Mouse (Mus musculus) forebrain, postnatal 0 days (tissue): Measurements from ENCODE around the gene Papss1. TPM values are rescaled to one million over a fixed set of nuclear protein-coding genes. Genes with fewer than 3 reads are reported as not detected.

Experiments
- ATAC-seq: fragments of 200-750 bp; cut with Nextera tagmentation; 2 replicates; pipeline ENCODE4 v1.8.0; 2017; ENCODE audit warnings: mild to moderate bottlenecking, moderate library complexity
- DNase-seq: peaks from one replicate; pipeline ENCODE4 v3.0.0-alpha.2; 2015
- H3K27ac ChIP-seq: fragments of 300-500 bp; sonication (generic); 2 replicates; pipeline ENCODE4 v1.5.1; 2014; ENCODE audit warnings: low read depth, mild to moderate bottlenecking, antibody characterized with exemption, low read length, moderate library complexity, mixed read lengths
- H3K27me3 ChIP-seq: fragments of 300-500 bp; sonication (generic); 2 replicates; pipeline ENCODE4 v1.6.1; 2014; ENCODE audit warnings: mild to moderate bottlenecking, low read length, mixed read lengths; ENCODE audit not compliant: insufficient read depth
- H3K36me3 ChIP-seq: fragments of 300-500 bp; sonication (generic); 2 replicates; pipeline ENCODE4 v1.6.1; 2014; ENCODE audit warnings: mild to moderate bottlenecking, moderate library complexity; ENCODE audit not compliant: insufficient read depth
- H3K4me1 ChIP-seq: fragments of 300-500 bp; sonication (generic); 2 replicates; pipeline ENCODE4 v1.6.1; 2014; ENCODE audit warnings: antibody characterized with exemption; ENCODE audit not compliant: insufficient read depth
- H3K4me2 ChIP-seq: fragments of 300-500 bp; sonication (generic); 2 replicates; pipeline ENCODE4 v1.6.1; 2014; ENCODE audit warnings: low read depth, mild to moderate bottlenecking, moderate library complexity
- H3K4me3 ChIP-seq: fragments of 300-500 bp; sonication (generic); 2 replicates; pipeline ENCODE4 v1.5.1; 2014; ENCODE audit warnings: low read depth, low read length, mixed read lengths
- H3K9ac ChIP-seq: fragments of 300-500 bp; sonication (generic); 2 replicates; pipeline ENCODE4 v1.6.1; 2014; ENCODE audit warnings: mild to moderate bottlenecking
- H3K9me3 ChIP-seq: fragments of 300-500 bp; sonication (generic); 2 replicates; pipeline ENCODE4 v1.6.1; 2016; ENCODE audit warnings: low read length
- CTCF ChIP-seq: sonication (generic); IDR thresholded peaks from 2 replicates; pipeline ENCODE4 v1.5.1; 2016; ENCODE audit warnings: antibody characterized with exemption, control low read depth, low read depth
- WGBS: fragments of 180-500 bp; shearing (Covaris S2); extraction: QIAGEN DNeasy Blood & Tissue Kit; methylation state at CpG from one replicate; pipeline ENCODE4 v1.1.7; 2014; 5-methylcytosine and 5-hydroxymethylcytosine counted together
- polyA plus RNA-seq: library from polyadenylated mRNA; unstranded; fragments of >200 nt; fragmentation: Nextera tagmentation; extraction: Ambion mirVana; gene quantifications from 2 replicates; pipeline ENCODE4 v1.2.1, GENCODE M21; 2015
- total RNA-seq: library from RNA; depleted of rRNA; stranded (reverse); fragments of >200 nt; gene quantifications from 2 replicates; pipeline ENCODE4 v1.2.3, GENCODE M21; 2014

Papss1 gene
- total and polyA plus RNA-seq, 2 experiments from 2014 or later: 111 to 137 TPM

- 94% methylated on average over 18 of the region's 18 CpGs for WGBS
Observed at GRCm38 (mm10) chr3:131618580-131619338, 54.2 kb downstream of the Papss1 start.

GRCm38 (mm10) chr3:131623208-131623607 is 58.6 kb downstream of the Papss1 start:
- TF ChIP-seq CTCF: no peak
- Histone ChIP-seq H3K4me1 (no peaks in the 10 kb centered on the region), H3K4me3 (no peak overlapping the region), H3K27ac (no peak overlapping the region), H3K9ac (no peak overlapping the region), H3K4me2 (no peak overlapping the region), H3K36me3 (peaks cover 34% of the 10 kb centered on the region), H3K27me3 (no peaks in the 10 kb centered on the region), H3K9me3 (no peaks in the 10 kb centered on the region)
- ATAC-seq: no peak
- no peak for DNase-seq
- 94% methylated on average over 1 of the region's 1 CpGs for WGBS

More at GRCm38 (mm10) chr3:131618580-131619338, 54.2 kb downstream of the Papss1 start:
- H3K36me3 ChIP-seq: peaks cover 28% of the 10 kb centered on the region
- no peak overlapping the region for H3K9ac ChIP-seq
- TF ChIP-seq CTCF: no peak
- no peak overlapping the region for H3K4me2 ChIP-seq
- H3K27ac ChIP-seq: no peak overlapping the region
- H3K27me3 ChIP-seq: no peaks in the 10 kb centered on the region
- ATAC-seq (no peak), DNase-seq (no peak)
- H3K4me1 ChIP-seq: no peaks in the 10 kb centered on the region
- no peaks in the 10 kb centered on the region for H3K9me3 ChIP-seq
- no peak overlapping the region for H3K4me3 ChIP-seq

GRCm38 (mm10) chr3:131624063-131624462 is 59.5 kb downstream of the Papss1 start:
- ATAC-seq: no peak
- Histone ChIP-seq H3K27ac (no peak overlapping the region), H3K4me1 (no peaks in the 10 kb centered on the region), H3K9ac (no peak overlapping the region), H3K9me3 (no peaks in the 10 kb centered on the region), H3K4me2 (no peak overlapping the region), H3K27me3 (no peaks in the 10 kb centered on the region), H3K4me3 (no peak overlapping the region), H3K36me3 (peaks cover 26% of the 10 kb centered on the region)
- DNase-seq: no peak
- WGBS: 95% methylated on average over 9 of the region's 9 CpGs
- no peak for TF ChIP-seq CTCF

GRCm38 (mm10) chr3:131627476-131627875 is 62.9 kb downstream of the Papss1 start:
- H3K9ac ChIP-seq: no peak overlapping the region
- no peak for TF ChIP-seq CTCF
- ATAC-seq (no peak), DNase-seq (no peak)
- no peaks in the 10 kb centered on the region for H3K9me3 ChIP-seq
- 82% methylated on average over 4 of the region's 4 CpGs for WGBS
- H3K4me3 ChIP-seq: no peak overlapping the region
- H3K4me2 ChIP-seq: no peak overlapping the region
- H3K4me1 ChIP-seq: no peaks in the 10 kb centered on the region
- H3K27me3 ChIP-seq: no peaks in the 10 kb centered on the region
- peaks cover 32% of the 10 kb centered on the region; the same call in 1 of the 2 replicates for H3K36me3 ChIP-seq
- H3K27ac ChIP-seq: no peak overlapping the region

- peaks cover 28% of the 10 kb centered on the region; the same call in 1 of the 2 replicates for H3K36me3 ChIP-seq
- H3K27me3 ChIP-seq: no peaks in the 10 kb centered on the region
- H3K9ac ChIP-seq: no peak overlapping the region
- ATAC-seq (no peak), DNase-seq (no peak)
- WGBS: 29% methylated on average over 5 of the region's 5 CpGs
- TF ChIP-seq CTCF: no peak
- no peak overlapping the region for H3K4me3 ChIP-seq
- no peaks in the 10 kb centered on the region for H3K4me1 ChIP-seq
- no peak overlapping the region for H3K27ac ChIP-seq
- H3K4me2 ChIP-seq: no peak overlapping the region
- H3K9me3 ChIP-seq: no peaks in the 10 kb centered on the region
Observed at GRCm38 (mm10) chr3:131628265-131628664, 63.7 kb downstream of the Papss1 start.

- Histone ChIP-seq H3K4me3 (no peak overlapping the region), H3K9ac (no peak overlapping the region), H3K36me3 (peaks cover 26% of the 10 kb centered on the region), H3K27me3 (no peaks in the 10 kb centered on the region), H3K9me3 (no peaks in the 10 kb centered on the region), H3K27ac (no peak overlapping the region), H3K4me2 (no peak overlapping the region), H3K4me1 (no peaks in the 10 kb centered on the region)
- ATAC-seq (no peak), DNase-seq (no peak)
- TF ChIP-seq CTCF: no peak
- 74% methylated on average over 3 of the region's 3 CpGs for WGBS
Observed at GRCm38 (mm10) chr3:131628931-131629330, 64.4 kb downstream of the Papss1 start.
